8 mouse cellular contexts compared by ENCODE assay signal in genomic region chr13:112770528-112771328, GRCm38 (mm10). TPM values are rescaled to one million over a fixed set of nuclear protein-coding genes. Genes with fewer than 3 reads are reported as not detected.
DNase-seq lines count a peak whose midpoint lies in the region; ATAC-seq lines count a peak whose summit lies in the region.

No protein-coding gene starts in this region.

- no peak overlapping the region for H3K4me3 ChIP-seq in forebrain, embryonic 13.5 days
- no peak overlapping the region for H3K4me3 ChIP-seq in forebrain, embryonic 16.5 days (replicated peaks; ENCODE audit: low read length)
- H3K4me3 ChIP-seq in heart, embryonic 10.5 days, result no peak overlapping the region
- H3K4me3 ChIP-seq in limb, embryonic 13.5 days, result no peak overlapping the region
- H3K4me3 ChIP-seq in neural tube, embryonic 15.5 days (replicated peaks), result no peak overlapping the region

- no peak overlapping the region for H3K27ac ChIP-seq in forebrain, embryonic 13.5 days
- H3K27ac ChIP-seq in forebrain, embryonic 16.5 days (ENCODE audit: low read length), result no peak overlapping the region
- peak overlapping the region; percentile 42; the same call in 1 of the 2 replicates for H3K27ac ChIP-seq in heart, embryonic 10.5 days
- H3K27ac ChIP-seq in limb, embryonic 13.5 days, result no peak overlapping the region
- H3K27ac ChIP-seq in neural tube, embryonic 15.5 days (replicated peaks), result no peak overlapping the region

- H3K27me3 ChIP-seq in forebrain, embryonic 13.5 days, result no peaks in the 10 kb centered on the region
- H3K27me3 ChIP-seq in forebrain, embryonic 16.5 days (replicated peaks; ENCODE audit: control insufficient read depth, insufficient read depth, low read length), result no peaks in the 10 kb centered on the region
- no peaks in the 10 kb centered on the region for H3K27me3 ChIP-seq in heart, embryonic 10.5 days (ENCODE audit: insufficient read depth, poor library complexity, severe bottlenecking)
- H3K27me3 ChIP-seq in limb, embryonic 13.5 days, result no peaks in the 10 kb centered on the region
- H3K27me3 ChIP-seq in neural tube, embryonic 15.5 days (replicated peaks), result no peaks in the 10 kb centered on the region

- peaks cover 19% of the 10 kb centered on the region for H3K9me3 ChIP-seq in forebrain, embryonic 13.5 days (replicated peaks)
- H3K9me3 ChIP-seq in forebrain, embryonic 16.5 days (ENCODE audit: control insufficient read depth, low read length), result peaks cover 11% of the 10 kb centered on the region
- H3K9me3 ChIP-seq in heart, embryonic 10.5 days, result peaks cover 9% of the 10 kb centered on the region; the same call in 1 of the 2 replicates
- peaks cover 16% of the 10 kb centered on the region for H3K9me3 ChIP-seq in limb, embryonic 13.5 days
- no peaks in the 10 kb centered on the region for H3K9me3 ChIP-seq in neural tube, embryonic 15.5 days (replicated peaks)

- H3K36me3 ChIP-seq in forebrain, embryonic 13.5 days (ENCODE audit: poor library complexity, severe bottlenecking), result peaks cover 2% of the 10 kb centered on the region; the same call in 1 of the 2 replicates
- 0 out of 2 replicates have a peak, but pooled peaks cover 2% of the 10 kb centered on the region for H3K36me3 ChIP-seq in forebrain, embryonic 16.5 days (ENCODE audit: control insufficient read depth, insufficient read depth)
- peaks cover 4% of the 10 kb centered on the region; the same call in 1 of the 2 replicates for H3K36me3 ChIP-seq in heart, embryonic 10.5 days
- H3K36me3 ChIP-seq in limb, embryonic 13.5 days, result 0 out of 2 replicates have a peak, but pooled peaks cover 10% of the 10 kb centered on the region
- H3K36me3 ChIP-seq in neural tube, embryonic 15.5 days, result no peaks in the 10 kb centered on the region

- intact Hi-C loops in left cerebral cortex, postnatal 4 days (cut with DNase I), result no loop called here

- no peak overlapping the region for H3K4me2 ChIP-seq in forebrain, embryonic 13.5 days
- no peak overlapping the region for H3K4me2 ChIP-seq in forebrain, embryonic 16.5 days (ENCODE audit: low read length)
- H3K4me2 ChIP-seq in limb, embryonic 13.5 days (replicated peaks), result no peak overlapping the region
- no peak overlapping the region for H3K4me2 ChIP-seq in neural tube, embryonic 15.5 days

- H3K4me1 ChIP-seq in forebrain, embryonic 13.5 days, result peaks cover 7% of the 10 kb centered on the region
- H3K4me1 ChIP-seq in forebrain, embryonic 16.5 days (replicated peaks; ENCODE audit: control insufficient read depth, insufficient read depth, low read length), result 0 out of 2 replicates have a peak, but pooled peaks cover 3% of the 10 kb centered on the region
- peaks cover 13% of the 10 kb centered on the region for H3K4me1 ChIP-seq in heart, embryonic 10.5 days
- H3K4me1 ChIP-seq in limb, embryonic 13.5 days, result peaks cover 18% of the 10 kb centered on the region
- H3K4me1 ChIP-seq in neural tube, embryonic 15.5 days, result peaks cover 9% of the 10 kb centered on the region; the same call in 1 of the 2 replicates

- no peak overlapping the region for H3K9ac ChIP-seq in forebrain, embryonic 13.5 days
- H3K9ac ChIP-seq in forebrain, embryonic 16.5 days (replicated peaks; ENCODE audit: low read depth, low read length), result no peak overlapping the region
- H3K9ac ChIP-seq in limb, embryonic 13.5 days, result no peak overlapping the region
- H3K9ac ChIP-seq in neural tube, embryonic 15.5 days (replicated peaks), result no peak overlapping the region

- WGBS in forebrain, embryonic 13.5 days, result 33% methylated on average over 11 of the region's 11 CpGs
- 33% methylated on average over 11 of the region's 11 CpGs for WGBS in forebrain, embryonic 16.5 days
- WGBS in heart, embryonic 10.5 days, result 41% methylated on average over 11 of the region's 11 CpGs
- WGBS in limb, embryonic 13.5 days, result 43% methylated on average over 11 of the region's 11 CpGs
- 35% methylated on average over 11 of the region's 11 CpGs for WGBS in neural tube, embryonic 15.5 days

- peak; percentile 30; the same call in 1 of the 2 replicates for ATAC-seq in forebrain, embryonic 13.5 days
- ATAC-seq in forebrain, embryonic 16.5 days, result no peak
- peak; percentile 80 for ATAC-seq in limb, embryonic 13.5 days (ENCODE audit: low FRiP score, low read depth)
- ATAC-seq in neural tube, embryonic 15.5 days (ENCODE audit: low FRiP score), result peak; percentile 35; the same call in 1 of the 2 replicates

- peak; percentile 100 for DNase-seq in R1 (ENCODE audit: low read depth, low spot score)
- DNase-seq in heart, embryonic 10.5 days (ENCODE audit: low spot score), result peak; percentile 77
- DNase-seq in left cerebral cortex, postnatal 4 days, result no peak
- no peak for DNase-seq in right cerebral cortex, postnatal 4 days

RNA-seq across cellular contexts. Expression of gene Plpp1, which starts 29.9 kb away (rescaled TPM):
- polyA plus RNA-seq in forebrain, embryonic 13.5 days (2015; fragmentation: Nextera tagmentation; extraction: Ambion mirVana), result 20.6 and 27.0 TPM in 2 replicates
- 44.7 and 49.2 TPM in 2 replicates for polyA plus RNA-seq in forebrain, embryonic 16.5 days (2015; fragmentation: Nextera tagmentation; extraction: Ambion mirVana)
- polyA plus RNA-seq in heart, embryonic 10.5 days (2016; fragmentation: Nextera tagmentation; extraction: Ambion mirVana), result 39.6 and 41.3 TPM in 2 replicates
- 53.8 and 55.0 TPM in 2 replicates for polyA plus RNA-seq in limb, embryonic 13.5 days (2015; fragmentation: Nextera tagmentation; extraction: Ambion mirVana)
- 73.3 and 77.0 TPM in 2 replicates for polyA plus RNA-seq in neural tube, embryonic 15.5 days (2015; fragmentation: Nextera tagmentation; extraction: Ambion mirVana)
- total RNA-seq in left cerebral cortex, postnatal 4 days (2021), result 10 to 100 TPM; 32.1 to 32.9 TPM

Comparison
In these comparisons a context has a peak if more than half of its experiments do, and no peak if none do; other contexts are left out.
1. DNase-seq: peak in R1 (single experiment) and heart, embryonic 10.5 days (single experiment); none in left cerebral cortex, postnatal 4 days (single experiment) and right cerebral cortex, postnatal 4 days (single experiment).